Mouse (Mus musculus): ENCODE results near the gene Sept12.

DNA sequence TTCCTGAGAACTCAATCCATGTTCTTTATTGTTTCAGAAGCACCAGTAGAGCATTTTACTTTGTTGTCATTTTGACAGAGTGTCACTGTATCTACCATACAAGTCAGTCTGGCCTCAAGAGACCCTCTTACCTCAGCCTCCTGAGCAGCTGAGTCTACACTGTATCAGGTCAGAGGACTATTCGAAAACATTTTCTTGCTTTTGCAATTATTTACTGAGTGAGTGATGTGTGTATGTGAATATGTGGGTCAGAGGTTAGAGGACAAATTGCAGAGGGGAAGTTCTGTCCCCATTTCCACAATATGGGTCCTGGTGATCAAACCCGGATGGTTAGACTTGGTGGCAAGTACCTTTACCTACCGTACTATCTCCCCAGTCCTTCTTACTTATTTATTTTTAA is 26.4 kb upstream of the Sept12 start:
- TF ChIP-seq CTCF (conservative IDR thresholded peaks at IDR 0.05; ENCODE audit: insufficient read depth, insufficient read length, low read depth, low read length) = no peak
- no peak for TF ChIP-seq POLR2A (IDR thresholded peaks at IDR 0.05; ENCODE audit: low read depth, low read length)
